8 mouse cellular contexts compared by ENCODE assay signal in the genomic region with DNA sequence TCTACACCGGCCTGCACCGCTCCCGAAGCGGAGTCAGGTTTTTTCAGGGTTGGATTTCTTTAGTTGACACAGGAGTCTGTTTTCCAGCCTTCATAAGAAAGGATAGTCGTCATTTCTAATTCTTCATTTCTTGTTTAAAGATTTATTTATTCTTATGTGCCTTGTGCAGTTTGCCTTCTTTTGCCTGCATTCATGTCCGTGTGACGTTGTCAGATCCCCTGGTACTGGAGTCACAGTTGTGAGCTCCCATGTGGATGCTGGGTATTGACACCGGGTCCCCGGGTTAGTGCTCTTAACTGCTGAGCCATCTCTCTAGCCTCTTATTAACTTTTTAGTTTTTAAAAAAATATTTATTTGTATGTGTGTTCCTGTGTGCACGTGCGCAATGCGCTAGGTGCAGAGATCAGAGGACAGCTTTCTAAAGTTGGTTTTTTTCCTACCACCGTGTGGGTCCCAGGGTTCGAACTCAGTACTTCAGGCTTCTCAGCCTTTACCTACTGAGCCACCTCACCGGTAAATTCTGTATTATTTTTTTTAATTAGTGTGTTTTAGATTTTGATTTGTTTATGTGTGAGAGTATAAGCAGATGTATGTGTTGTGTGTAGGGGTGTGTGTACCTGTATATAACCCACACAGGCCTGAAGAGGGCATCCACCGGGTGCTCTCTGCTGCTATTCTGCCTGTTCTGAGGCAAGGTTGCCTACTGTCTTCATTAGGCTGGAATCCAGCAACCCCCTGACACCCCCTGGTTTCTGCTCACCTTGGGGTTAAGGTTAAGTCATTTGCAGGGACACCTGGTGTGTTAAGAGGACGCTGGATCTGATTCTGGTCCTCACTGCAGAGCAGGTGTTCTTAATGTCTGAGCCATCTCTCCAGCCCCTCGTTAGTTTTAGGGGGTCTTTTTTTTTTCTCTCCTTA. TPM values are rescaled to one million over a fixed set of nuclear protein-coding genes. Genes with fewer than 3 reads are reported as not detected.
DNase-seq lines count a peak whose midpoint lies in the region; ATAC-seq lines count a peak whose summit lies in the region.

No protein-coding gene starts in this region.

- ATAC-seq in embryonic facial prominence, embryonic 15.5 days (ENCODE audit: insufficient number of reproducible peaks, low FRiP score, low TSS enrichment, low read depth): no peak
- ATAC-seq in liver, embryonic 11.5 days (replicated peaks; ENCODE audit: low FRiP score): peak; percentile 38

- DNase-seq in heart, adult 11 months: peak; percentile 88
- no peak for DNase-seq in heart, postnatal 36 days
- DNase-seq in A20 (ENCODE audit: low read depth, low spot score): peak; percentile 47
- DNase-seq in liver, embryonic 11.5 days (ENCODE audit: low spot score): no peak
- DNase-seq in adrenal gland, postnatal 4 days (ENCODE audit: low spot score in 2 of 2): no peak
- no peak for DNase-seq in urinary bladder, postnatal 4 days (ENCODE audit: low spot score in 2 of 2)
- no peak for DNase-seq in adrenal gland, adult 8-10 months

- no peaks in the 10 kb centered on the region for H3K9me3 ChIP-seq in embryonic facial prominence, embryonic 15.5 days (replicated peaks)
- H3K9me3 ChIP-seq in liver, embryonic 11.5 days (ENCODE audit: control insufficient read depth, low read length): no peaks in the 10 kb centered on the region

- H3K4me1 ChIP-seq in embryonic facial prominence, embryonic 15.5 days: peaks cover 21% of the 10 kb centered on the region
- peaks cover 6% of the 10 kb centered on the region; the same call in 1 of the 2 replicates for H3K4me1 ChIP-seq in liver, embryonic 11.5 days (replicated peaks; ENCODE audit: control insufficient read depth, insufficient read depth, low read length)

- H3K4me2 ChIP-seq in embryonic facial prominence, embryonic 15.5 days (replicated peaks): peak overlapping the region; percentile 75
- H3K4me2 ChIP-seq in liver, embryonic 11.5 days: peak overlapping the region; percentile 90

- 20% methylated on average over 18 of the region's 18 CpGs for WGBS in embryonic facial prominence, embryonic 15.5 days
- whole genome bisulfite sequencing in liver, embryonic 11.5 days: 23% methylated on average over 18 of the region's 18 CpGs

- H3K9ac ChIP-seq in embryonic facial prominence, embryonic 15.5 days: peak overlapping the region; percentile 69
- peak overlapping the region; percentile 67 for H3K9ac ChIP-seq in liver, embryonic 11.5 days (ENCODE audit: low read depth, low read length)

- H3K4me3 ChIP-seq in embryonic facial prominence, embryonic 15.5 days (replicated peaks): peak overlapping the region; percentile 74
- peak overlapping the region; percentile 67 for H3K4me3 ChIP-seq in liver, embryonic 11.5 days (ENCODE audit: low read depth, low read length)

- H3K27me3 ChIP-seq in embryonic facial prominence, embryonic 15.5 days: no peaks in the 10 kb centered on the region
- H3K27me3 ChIP-seq in liver, embryonic 11.5 days (replicated peaks; ENCODE audit: control insufficient read depth, insufficient read depth, low read length): no peaks in the 10 kb centered on the region

- H3K27ac ChIP-seq in embryonic facial prominence, embryonic 15.5 days (replicated peaks): peak overlapping the region; percentile 83
- H3K27ac ChIP-seq in liver, embryonic 11.5 days (ENCODE audit: low read depth, low read length): no peak overlapping the region

- H3K36me3 ChIP-seq in embryonic facial prominence, embryonic 15.5 days: no peaks in the 10 kb centered on the region
- no peaks in the 10 kb centered on the region for H3K36me3 ChIP-seq in liver, embryonic 11.5 days (ENCODE audit: control insufficient read depth, insufficient read depth, low read length)

- intact Hi-C loops in heart, postnatal 36 days (cut with DNase I): loop anchor here (2.0 kb wide), 1 partner anchor 29 kb away; no protein-coding TSS in a partner anchor

RNA-seq across cellular contexts. Expression of gene Tecpr1, which starts 0.7 kb away (rescaled TPM):
- 10 to 100 TPM; 27.0 to 31.8 TPM for total RNA-seq in heart, postnatal 36 days (2021)
- 25.9 and 26.1 TPM in 2 replicates for polyA plus RNA-seq in embryonic facial prominence, embryonic 15.5 days (2015; fragmentation: Nextera tagmentation; extraction: Ambion mirVana)
- 7.5 and 8.9 TPM in 2 replicates for polyA plus RNA-seq in liver, embryonic 11.5 days (2014; fragmentation: Nextera tagmentation; extraction: Ambion mirVana)
- total RNA-seq in adrenal gland, postnatal 4 days (2021): 10 to 100 TPM; 68.5 to 70.9 TPM
- total RNA-seq in adrenal gland, adult 8-10 months (2022): 100 to 1,000 TPM; 113 to 201 (median 148) TPM

RNA-seq across cellular contexts. Expression of gene Bri3, which starts 20.1 kb away (rescaled TPM):
- total RNA-seq in heart, postnatal 36 days (2021): 100 to 1,000 TPM; 129 to 137 TPM
- polyA plus RNA-seq in embryonic facial prominence, embryonic 15.5 days (2015; fragmentation: Nextera tagmentation; extraction: Ambion mirVana): 112 and 118 TPM in 2 replicates
- polyA plus RNA-seq in liver, embryonic 11.5 days (2014; fragmentation: Nextera tagmentation; extraction: Ambion mirVana): 59.2 and 61.0 TPM in 2 replicates
- total RNA-seq in adrenal gland, postnatal 4 days (2021): 100 to 1,000 TPM; 102 to 108 TPM
- total RNA-seq in adrenal gland, adult 8-10 months (2022): 100 to 1,000 TPM; 101 to 135 (median 118) TPM

RNA-seq across cellular contexts. Expression of gene Bhlha15, which starts 34.1 kb away (rescaled TPM):
- not detected for total RNA-seq in heart, postnatal 36 days (2021)
- polyA plus RNA-seq in embryonic facial prominence, embryonic 15.5 days (2015; fragmentation: Nextera tagmentation; extraction: Ambion mirVana): 0.74 and 0.79 TPM in 2 replicates
- 1.3 and 1.6 TPM in 2 replicates for polyA plus RNA-seq in liver, embryonic 11.5 days (2014; fragmentation: Nextera tagmentation; extraction: Ambion mirVana)
- 1 to 10 TPM in 1 of 2 experiments, under 1 TPM in 1; 0.96 to 3.1 TPM for total RNA-seq in adrenal gland, postnatal 4 days (2021)
- total RNA-seq in adrenal gland, adult 8-10 months (2022): 1 to 10 TPM in 3 of 4 experiments, under 1 TPM in 1; 0.61 to 3.0 (median 2.3) TPM

Comparison
In these comparisons a context has a peak if more than half of its experiments do, and no peak if none do; other contexts are left out.
1. DNase-seq: peak in heart, adult 11 months (single experiment) and A20 (single experiment); none in heart, postnatal 36 days (0 of 2), liver, embryonic 11.5 days (single experiment), adrenal gland, postnatal 4 days (0 of 2), urinary bladder, postnatal 4 days (0 of 2) and adrenal gland, adult 8-10 months (single experiment).